Mouse (Mus musculus): Measurements from ENCODE around the gene Tubgcp6. TPM values are rescaled to one million over a fixed set of nuclear protein-coding genes. Genes with fewer than 3 reads are reported as not detected.
A peak's percentile ranks its signal among the peaks of the same experiment; 100 is the strongest.

The Tubgcp6 gene
- polyA plus RNA-seq (2016; fragmentation: Nextera tagmentation; extraction: Ambion mirVana): 23.7 and 26.0 TPM in 2 replicates

DNA sequence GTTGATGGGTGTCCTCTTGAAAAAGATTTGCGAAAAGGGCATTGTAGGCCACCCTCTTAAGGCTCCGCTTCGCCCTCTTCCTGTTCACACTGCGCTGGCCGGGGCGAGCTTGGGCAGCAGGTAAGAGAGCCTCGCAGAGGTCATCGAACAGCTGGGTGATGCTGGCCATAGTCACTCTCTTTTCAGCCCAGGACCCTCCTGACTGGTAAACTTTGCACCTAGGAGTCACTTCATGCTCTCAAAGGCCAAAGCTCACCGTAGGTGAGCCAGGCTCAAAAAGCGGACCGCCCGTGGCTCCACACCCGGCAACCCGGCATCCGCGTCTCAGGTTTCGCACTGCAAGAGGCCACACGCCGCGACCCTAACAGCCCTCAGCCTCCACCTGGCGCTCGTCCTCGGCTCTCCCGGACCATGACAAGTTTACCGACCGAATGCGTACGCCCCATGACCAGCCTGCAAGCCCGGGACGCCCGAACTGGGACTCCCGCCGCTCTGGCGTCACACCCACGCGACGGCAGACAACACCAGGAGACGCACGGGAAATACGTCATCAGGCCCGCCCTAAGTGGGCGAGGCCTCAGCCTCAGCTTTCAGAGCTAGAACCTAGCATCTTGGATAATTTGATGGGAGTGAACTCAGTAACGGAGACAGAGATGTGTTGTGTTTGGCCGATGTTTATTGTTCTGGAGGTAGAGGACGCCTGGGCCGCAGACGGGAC, at the start of gene Tubgcp6:
Gene Tubgcp6, minus strand, starts transcription at position 464 of the 718 bp plus-strand sequence.
- WGBS: under 1% methylated on average over 47 of the region's 47 CpGs
- Histone ChIP-seq H3K4me3 (peak within 1 kb of the TSS; percentile 93), H3K4me1 (replicated peaks) (peaks cover 55% of the 10 kb centered on the region), H3K27ac (peak within 1 kb of the TSS; percentile 89), H3K9me3 (no peaks in the 10 kb centered on the region), H3K36me3 (peaks cover 39% of the 10 kb centered on the region), H3K27me3 (ENCODE audit: insufficient read depth, poor library complexity, severe bottlenecking) (no peaks in the 10 kb centered on the region)
- DNase-seq (ENCODE audit: low spot score): peak; percentile 94

DNA sequence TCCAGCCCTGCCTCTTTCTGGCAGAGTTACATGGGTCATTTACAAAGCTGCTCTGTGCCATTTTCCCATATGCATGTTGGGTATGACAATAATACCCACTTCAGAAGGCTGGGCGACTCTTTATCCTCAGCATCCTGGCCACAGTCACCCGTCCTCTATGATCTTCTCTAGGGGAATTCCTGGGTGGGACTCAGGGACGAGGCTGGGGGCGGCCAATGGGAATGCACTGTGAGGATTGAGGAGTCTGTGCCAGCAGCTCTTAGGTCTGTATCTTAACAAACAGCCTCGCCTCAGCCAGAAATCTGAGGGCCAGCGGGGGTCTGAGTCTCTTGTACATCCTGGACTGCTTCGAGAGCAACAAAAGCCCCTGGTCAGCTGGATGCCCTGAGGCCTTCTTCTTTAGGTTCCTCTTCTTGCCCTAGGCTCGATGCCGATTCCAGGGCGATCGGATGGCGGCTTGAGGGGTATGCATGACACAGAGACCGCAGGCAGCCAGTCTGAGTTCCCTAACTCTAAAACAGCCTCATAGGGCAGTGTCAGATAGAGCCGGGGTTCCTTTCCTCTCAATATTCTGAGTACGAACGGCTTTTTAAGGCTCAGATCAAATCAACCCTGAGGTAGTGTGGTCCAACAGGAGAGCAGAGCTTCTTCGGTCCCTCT, 49.5 kb upstream of the Tubgcp6 start:
- Histone ChIP-seq H3K4me1 (replicated peaks) (peaks cover 85% of the 10 kb centered on the region), H3K36me3 (peaks cover 52% of the 10 kb centered on the region), H3K4me3 (peak overlapping the region; percentile 73), H3K27ac (peak overlapping the region; percentile 87), H3K9me3 (no peaks in the 10 kb centered on the region), H3K27me3 (ENCODE audit: insufficient read depth, poor library complexity, severe bottlenecking) (0 out of 2 replicates have a peak, but pooled peaks cover 6% of the 10 kb centered on the region)
- 39% methylated on average over 17 of the region's 17 CpGs for WGBS
- DNase-seq (ENCODE audit: low spot score): no peak

DNA sequence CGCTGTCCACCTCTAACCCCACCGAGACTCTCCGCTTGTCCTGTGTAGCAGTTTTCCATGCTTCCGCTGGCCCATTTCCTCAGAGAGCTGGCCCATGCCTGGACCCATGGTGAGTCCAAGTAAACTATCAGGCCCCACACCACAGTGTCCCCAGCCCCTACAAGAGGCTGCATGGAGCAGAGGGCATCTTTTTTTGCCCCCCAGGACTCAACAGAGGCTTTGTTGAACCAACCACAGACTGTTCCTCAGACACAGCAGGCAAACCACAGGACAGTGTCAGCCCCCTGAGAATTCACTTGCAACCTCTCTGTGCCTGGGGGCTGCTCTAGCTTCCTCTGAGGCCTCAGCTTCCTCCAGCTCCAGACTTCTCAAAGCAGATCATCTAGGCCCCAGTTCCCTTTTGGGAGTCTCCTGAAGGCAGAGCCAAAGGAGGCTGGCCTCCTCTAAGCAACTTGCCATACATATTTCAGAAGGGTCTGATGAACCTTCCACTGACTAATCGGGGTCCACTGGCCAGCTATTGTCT, 48.7 kb upstream of the Tubgcp6 start:
- no peaks in the 10 kb centered on the region for H3K9me3 ChIP-seq
- H3K27me3 ChIP-seq (ENCODE audit: insufficient read depth, poor library complexity, severe bottlenecking): 0 out of 2 replicates have a peak, but pooled peaks cover 6% of the 10 kb centered on the region
- WGBS: 85% methylated on average over 5 of the region's 5 CpGs
- peaks cover 77% of the 10 kb centered on the region for H3K4me1 ChIP-seq (replicated peaks)
- peak overlapping the region; percentile 53; the same call in 1 of the 2 replicates for H3K27ac ChIP-seq
- DNase-seq (ENCODE audit: low spot score): no peak
- H3K4me3 ChIP-seq: peak overlapping the region; percentile 73; the same call in 1 of the 2 replicates
- H3K36me3 ChIP-seq: peaks cover 60% of the 10 kb centered on the region

DNA sequence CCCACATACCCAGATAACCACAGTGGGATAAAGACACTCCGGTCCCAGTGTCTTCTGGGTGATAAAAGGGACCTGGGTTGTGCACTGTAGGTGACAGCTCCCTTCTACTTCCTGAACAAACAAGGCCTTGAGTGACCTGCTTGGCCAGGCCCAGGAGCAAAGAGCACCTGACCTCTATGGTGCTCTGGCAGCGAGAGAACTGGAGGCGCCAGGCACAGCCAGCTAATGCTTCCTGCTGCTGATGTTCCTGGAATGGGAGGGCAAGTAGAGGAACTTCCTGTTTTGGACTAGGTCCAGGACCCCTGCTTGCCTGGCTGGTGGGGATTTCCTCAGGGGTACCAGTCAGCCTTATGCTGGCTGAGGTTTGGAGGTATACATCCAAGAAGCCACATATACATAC, 47.2 kb upstream of the Tubgcp6 start:
- Histone ChIP-seq H3K4me3 (peak overlapping the region; percentile 29; the same call in 1 of the 2 replicates), H3K36me3 (peaks cover 63% of the 10 kb centered on the region), H3K4me1 (replicated peaks) (peaks cover 62% of the 10 kb centered on the region), H3K27ac (peak overlapping the region; percentile 69; the same call in 1 of the 2 replicates), H3K27me3 (ENCODE audit: insufficient read depth, poor library complexity, severe bottlenecking) (0 out of 2 replicates have a peak, but pooled peaks cover 6% of the 10 kb centered on the region), H3K9me3 (no peaks in the 10 kb centered on the region)
- WGBS: 64% methylated on average over 3 of the region's 3 CpGs
- no peak for DNase-seq (ENCODE audit: low spot score)

DNA sequence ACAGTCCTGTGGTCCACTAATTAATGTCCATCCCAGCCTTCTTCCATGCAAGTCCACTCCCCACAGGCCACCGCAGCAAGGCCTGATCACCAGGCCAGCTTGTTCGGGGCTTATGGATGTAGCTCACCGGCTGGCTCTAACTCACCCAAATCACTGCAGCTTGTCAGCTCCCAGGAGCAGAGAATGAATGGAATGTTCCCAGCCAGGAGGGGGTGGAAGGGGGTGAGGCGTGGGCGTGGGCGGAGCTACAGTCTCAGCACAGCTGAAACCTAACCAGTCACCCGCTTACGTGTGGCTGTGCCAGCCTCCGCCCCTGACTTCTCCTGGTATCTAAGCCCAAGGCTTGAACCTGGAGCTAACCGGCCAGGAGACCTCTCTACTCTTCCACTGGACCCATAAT, 46.5 kb upstream of the Tubgcp6 start:
- peak overlapping the region; percentile 29 for H3K4me3 ChIP-seq
- no peaks in the 10 kb centered on the region for H3K27me3 ChIP-seq (ENCODE audit: insufficient read depth, poor library complexity, severe bottlenecking)
- peak overlapping the region; percentile 69 for H3K27ac ChIP-seq
- H3K9me3 ChIP-seq: no peaks in the 10 kb centered on the region
- H3K36me3 ChIP-seq: peaks cover 68% of the 10 kb centered on the region
- peaks cover 55% of the 10 kb centered on the region for H3K4me1 ChIP-seq (replicated peaks)
- WGBS: 9% methylated on average over 10 of the region's 10 CpGs
- peak; percentile 77 for DNase-seq (ENCODE audit: low spot score)

DNA sequence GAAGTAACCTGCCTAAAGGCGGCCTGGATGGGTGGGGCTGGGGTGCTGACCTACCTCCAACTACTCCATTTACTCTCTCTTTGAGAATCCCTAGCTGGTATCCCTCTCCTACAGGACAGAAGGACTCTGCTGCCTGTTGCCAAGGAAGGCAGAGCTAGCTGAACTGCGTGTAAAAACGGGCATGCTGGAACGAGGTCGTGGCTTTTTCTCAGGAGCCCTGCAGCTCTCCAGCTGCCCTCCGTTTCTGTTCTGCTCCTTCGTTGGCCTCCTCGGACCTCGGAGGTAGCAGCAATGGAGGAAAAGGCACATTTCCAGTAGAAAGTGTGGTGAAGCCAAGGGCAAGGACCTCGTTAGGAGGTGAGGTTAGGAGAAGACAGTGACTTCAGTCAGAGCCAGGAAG, 46.0 kb upstream of the Tubgcp6 start:
- no peaks in the 10 kb centered on the region for H3K27me3 ChIP-seq (ENCODE audit: insufficient read depth, poor library complexity, severe bottlenecking)
- H3K4me3 ChIP-seq: peak overlapping the region; percentile 29
- H3K27ac ChIP-seq: peak overlapping the region; percentile 69
- WGBS: 60% methylated on average over 10 of the region's 10 CpGs
- peaks cover 50% of the 10 kb centered on the region for H3K4me1 ChIP-seq (replicated peaks)
- peaks cover 73% of the 10 kb centered on the region for H3K36me3 ChIP-seq
- no peak for DNase-seq (ENCODE audit: low spot score)
- no peaks in the 10 kb centered on the region for H3K9me3 ChIP-seq

DNA sequence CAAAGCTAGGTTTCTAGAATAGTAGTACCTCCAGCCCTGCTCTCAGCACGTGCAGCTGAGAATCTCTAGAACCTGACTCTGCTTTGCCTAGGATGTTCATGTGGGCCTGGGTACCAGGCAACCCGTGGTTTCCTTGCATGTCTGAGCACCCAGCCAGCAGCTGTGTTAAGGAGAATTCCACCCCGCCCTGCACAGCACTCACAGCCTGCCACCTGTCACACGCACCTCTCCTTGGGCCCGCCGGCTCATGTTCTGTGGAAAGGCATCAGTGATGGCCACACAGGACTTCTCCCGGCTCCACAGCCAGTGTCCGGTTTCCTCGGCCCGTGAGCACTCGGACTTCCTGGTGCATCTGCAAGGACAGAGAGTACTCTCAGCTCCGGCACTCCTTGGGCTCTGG, 42.6 kb upstream of the Tubgcp6 start:
- Histone ChIP-seq H3K27ac (no peak overlapping the region), H3K4me3 (no peak overlapping the region), H3K36me3 (peaks cover 100% of the 10 kb centered on the region), H3K27me3 (ENCODE audit: insufficient read depth, poor library complexity, severe bottlenecking) (no peaks in the 10 kb centered on the region), H3K4me1 (replicated peaks) (peaks cover 18% of the 10 kb centered on the region), H3K9me3 (no peaks in the 10 kb centered on the region)
- 94% methylated on average over 12 of the region's 12 CpGs for WGBS
- DNase-seq (ENCODE audit: low spot score): no peak

DNA sequence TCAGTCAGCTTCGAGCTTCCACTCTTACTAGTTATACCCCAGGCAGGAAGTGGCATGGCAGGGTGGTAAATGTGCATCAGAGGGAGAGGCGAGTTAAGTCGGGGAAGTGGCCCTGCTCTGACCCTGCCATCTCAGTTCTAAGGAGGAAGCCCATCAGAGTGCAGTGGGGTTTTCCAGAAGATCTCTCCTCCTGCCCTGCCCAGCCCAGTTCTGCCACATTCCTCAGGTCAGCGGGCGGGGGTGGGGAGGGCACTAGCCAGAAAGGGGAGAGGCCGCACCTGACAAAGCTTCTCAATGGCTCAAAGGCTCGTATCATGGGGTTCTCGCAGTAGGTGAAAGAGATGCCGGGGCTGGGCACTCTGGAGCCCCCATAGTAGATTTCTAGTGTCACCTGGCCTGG, 38.5 kb upstream of the Tubgcp6 start:
- no peaks in the 10 kb centered on the region for H3K9me3 ChIP-seq
- 90% methylated on average over 9 of the region's 9 CpGs for WGBS
- no peaks in the 10 kb centered on the region; the same call in 1 of the 2 replicates for H3K4me1 ChIP-seq (replicated peaks)
- H3K36me3 ChIP-seq: peaks cover 100% of the 10 kb centered on the region
- H3K27me3 ChIP-seq (ENCODE audit: insufficient read depth, poor library complexity, severe bottlenecking): no peaks in the 10 kb centered on the region
- H3K27ac ChIP-seq: no peak overlapping the region
- H3K4me3 ChIP-seq: 0 out of 2 replicates have a peak overlapping the region, but pooled peaks have one; percentile 3
- no peak for DNase-seq (ENCODE audit: low spot score)

DNA sequence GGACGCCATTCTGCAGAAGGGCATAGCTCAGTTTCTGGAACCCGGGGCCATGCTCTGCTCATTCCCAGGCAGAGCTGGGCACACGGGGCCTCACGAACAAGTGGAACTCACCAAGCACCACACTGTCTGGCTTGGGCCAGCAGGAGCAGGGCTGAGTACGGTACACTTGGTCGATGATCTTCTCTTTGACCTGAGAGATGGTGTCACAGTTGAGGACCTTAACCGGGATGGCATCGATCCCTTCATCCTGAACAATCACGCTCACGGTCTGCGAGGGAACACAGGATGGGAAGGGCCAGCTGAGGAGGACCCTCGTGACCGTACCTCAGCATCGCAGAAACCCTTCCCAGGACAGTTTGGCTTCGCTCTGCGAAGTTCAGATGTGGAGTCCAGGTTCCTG, 35.6 kb upstream of the Tubgcp6 start:
- no peaks in the 10 kb centered on the region for H3K9me3 ChIP-seq
- H3K27me3 ChIP-seq (ENCODE audit: insufficient read depth, poor library complexity, severe bottlenecking): no peaks in the 10 kb centered on the region
- H3K4me3 ChIP-seq: no peak overlapping the region
- H3K36me3 ChIP-seq: peaks cover 100% of the 10 kb centered on the region
- no peak overlapping the region for H3K27ac ChIP-seq
- no peak for DNase-seq (ENCODE audit: low spot score)
- WGBS: 94% methylated on average over 16 of the region's 16 CpGs
- peaks cover 3% of the 10 kb centered on the region; the same call in 1 of the 2 replicates for H3K4me1 ChIP-seq (replicated peaks)

DNA sequence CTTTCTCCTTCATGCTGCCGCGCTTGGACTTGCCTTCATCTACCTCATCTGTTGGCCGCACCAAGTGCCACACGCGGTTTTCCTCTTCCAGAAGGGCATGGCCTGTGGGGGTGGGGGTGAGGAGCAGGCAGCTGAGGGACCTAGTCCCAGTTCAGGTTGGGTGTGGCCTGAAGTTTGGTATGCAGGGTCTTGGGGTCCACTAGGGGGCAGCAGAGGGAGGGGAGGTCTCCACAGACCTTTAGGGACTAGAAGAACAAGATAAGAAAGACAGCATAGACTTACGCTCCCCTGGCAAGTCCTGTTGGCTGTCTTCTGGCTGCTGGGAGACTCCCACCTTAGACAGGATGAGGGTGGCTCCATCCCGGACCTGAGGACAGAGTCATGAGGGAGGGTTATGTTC, 35.0 kb upstream of the Tubgcp6 start:
- peaks cover 4% of the 10 kb centered on the region for H3K4me1 ChIP-seq (replicated peaks)
- WGBS: 62% methylated on average over 7 of the region's 7 CpGs
- peaks cover 97% of the 10 kb centered on the region for H3K36me3 ChIP-seq
- H3K4me3 ChIP-seq: no peak overlapping the region
- no peak overlapping the region for H3K27ac ChIP-seq
- no peaks in the 10 kb centered on the region for H3K27me3 ChIP-seq (ENCODE audit: insufficient read depth, poor library complexity, severe bottlenecking)
- no peaks in the 10 kb centered on the region for H3K9me3 ChIP-seq
- DNase-seq (ENCODE audit: low spot score): peak; percentile 74

DNA sequence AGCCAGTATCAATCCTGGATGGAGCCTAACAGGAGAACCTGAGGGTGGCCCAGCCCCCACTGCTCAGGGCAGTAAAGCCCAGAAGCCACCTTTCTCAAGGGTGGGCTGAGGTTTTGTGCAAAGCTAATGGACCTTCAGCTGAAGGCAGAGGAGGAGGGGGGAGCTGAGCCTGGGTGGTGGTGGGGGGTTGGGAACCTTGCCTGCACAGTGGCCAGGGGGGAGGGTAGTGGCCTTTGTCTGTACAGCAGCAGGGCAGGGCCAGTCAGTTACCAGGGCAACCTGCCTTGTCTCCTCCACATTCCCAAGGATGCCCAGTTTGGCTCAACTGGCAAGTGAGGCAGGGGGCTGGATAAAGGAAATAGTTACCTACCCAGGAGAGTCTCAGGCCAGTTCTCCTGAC, 29.4 kb upstream of the Tubgcp6 start:
- H3K9me3 ChIP-seq: no peaks in the 10 kb centered on the region
- peak; percentile 76 for DNase-seq (ENCODE audit: low spot score)
- peaks cover 41% of the 10 kb centered on the region for H3K36me3 ChIP-seq
- peak overlapping the region; percentile 31 for H3K4me3 ChIP-seq
- H3K27ac ChIP-seq: peak overlapping the region; percentile 87
- H3K4me1 ChIP-seq (replicated peaks): peaks cover 57% of the 10 kb centered on the region
- peaks cover 18% of the 10 kb centered on the region for H3K27me3 ChIP-seq (ENCODE audit: insufficient read depth, poor library complexity, severe bottlenecking)

DNA sequence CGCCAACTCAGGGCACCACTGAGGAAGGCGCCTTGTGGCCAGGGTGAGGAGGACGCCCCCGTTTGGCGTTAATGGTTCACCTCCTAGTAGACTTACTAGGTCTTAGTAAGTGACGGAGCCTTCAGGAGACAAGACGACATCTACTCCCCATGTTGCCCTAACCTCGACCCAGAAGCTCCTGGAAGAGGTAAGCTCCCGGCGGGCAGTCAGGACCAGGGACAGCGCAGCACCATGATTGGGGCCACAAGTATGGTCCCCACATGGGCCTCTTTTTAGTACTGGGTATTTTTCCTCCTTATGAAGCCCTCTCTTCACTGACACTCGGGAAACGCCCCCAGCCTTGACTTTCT, 27.1 kb upstream of the Tubgcp6 start:
- Histone ChIP-seq H3K9me3 (no peaks in the 10 kb centered on the region), H3K4me3 (peak overlapping the region; percentile 71), H3K27me3 (ENCODE audit: insufficient read depth, poor library complexity, severe bottlenecking) (peaks cover 41% of the 10 kb centered on the region), H3K27ac (peak overlapping the region; percentile 94), H3K36me3 (peaks cover 33% of the 10 kb centered on the region), H3K4me1 (replicated peaks) (peaks cover 72% of the 10 kb centered on the region)
- 3% methylated on average over 13 of the region's 13 CpGs for WGBS
- DNase-seq (ENCODE audit: low spot score): no peak

All from hindbrain, embryonic 10.5 days (tissue).